In the genomic region with DNA sequence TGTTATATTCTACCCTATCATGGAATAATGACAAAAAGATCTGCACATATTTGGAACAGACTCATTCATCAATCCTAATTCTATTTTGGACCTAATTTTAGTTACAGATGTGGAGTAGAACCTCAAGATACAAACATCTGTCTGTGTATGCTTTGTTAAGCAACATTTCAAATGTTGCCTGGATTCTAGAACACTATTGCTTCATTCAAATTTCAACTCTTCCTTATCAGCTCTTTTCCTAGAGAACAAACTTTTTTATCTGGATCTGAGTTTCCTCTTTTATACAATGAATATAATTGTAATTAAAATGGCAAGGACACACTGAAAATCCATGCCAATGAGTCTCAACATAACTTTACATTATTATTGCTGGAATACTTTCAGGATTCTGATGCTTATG, we compare ENCODE assay signal across 31 mouse cellular contexts. TPM values are rescaled to one million over a fixed set of nuclear protein-coding genes. Genes with fewer than 3 reads are reported as not detected.
"Had no signal": no experiment of that assay in that cellular context is flagged by ENCODE, and none has a peak within 500 bp of the region (broad histone marks: within the 10 kb centered on the region; RNA-seq: fewer than 3 reads in every experiment).

No protein-coding gene starts in this region.

- H3K27ac ChIP-seq: embryonic facial prominence, embryonic 10.5 days; embryonic facial prominence, embryonic 12.5 days; embryonic facial prominence, embryonic 13.5 days; embryonic facial prominence, embryonic 15.5 days; forebrain, embryonic 10.5 days; forebrain, embryonic 12.5 days; forebrain, embryonic 13.5 days; forebrain, embryonic 15.5 days; gastrocnemius, adult 2 months; heart, adult 2 months had no signal

- H3K27me3 ChIP-seq: embryonic facial prominence, embryonic 12.5 days; embryonic facial prominence, embryonic 13.5 days; embryonic facial prominence, embryonic 15.5 days; forebrain, embryonic 12.5 days; forebrain, embryonic 13.5 days; forebrain, embryonic 15.5 days had no signal

- DNase-seq: cerebellum, adult 2 months; cerebellum, adult 8-10 months; cerebellum, adult 9-10 months; cerebellum, adult 9-11 months; cerebellum, postnatal 10 days; cerebellum, postnatal 14 days; cerebellum, postnatal 25 days; cerebellum, postnatal 36 days; embryo, embryonic 11 days; forebrain, postnatal 0 days; gastrocnemius, adult 2 months; gastrocnemius, postnatal 10 days; gastrocnemius, postnatal 14 days; gastrocnemius, postnatal 25 days; gastrocnemius, postnatal 36 days; heart, adult 11 months; heart, adult 18-20 months; heart, adult 2 months had no signal

- H3K9ac ChIP-seq: embryonic facial prominence, embryonic 12.5 days; embryonic facial prominence, embryonic 13.5 days; embryonic facial prominence, embryonic 15.5 days; forebrain, embryonic 12.5 days; forebrain, embryonic 13.5 days; forebrain, embryonic 15.5 days; forebrain, postnatal 0 days had no signal

- H3K4me2 ChIP-seq: embryonic facial prominence, embryonic 12.5 days; embryonic facial prominence, embryonic 13.5 days; embryonic facial prominence, embryonic 15.5 days; forebrain, embryonic 12.5 days; forebrain, embryonic 13.5 days; forebrain, embryonic 15.5 days had no signal

- H3K4me1 ChIP-seq: embryonic facial prominence, embryonic 10.5 days; embryonic facial prominence, embryonic 12.5 days; embryonic facial prominence, embryonic 13.5 days; embryonic facial prominence, embryonic 15.5 days; forebrain, embryonic 10.5 days; forebrain, embryonic 12.5 days; forebrain, embryonic 13.5 days; forebrain, embryonic 15.5 days had no signal

- H3K9me3 ChIP-seq: embryonic facial prominence, embryonic 10.5 days; embryonic facial prominence, embryonic 12.5 days; embryonic facial prominence, embryonic 13.5 days; embryonic facial prominence, embryonic 15.5 days; forebrain, embryonic 10.5 days; forebrain, embryonic 12.5 days; forebrain, embryonic 13.5 days; forebrain, embryonic 15.5 days had no signal

- ATAC-seq: forebrain, embryonic 13.5 days; forebrain, embryonic 14.5 days; forebrain, embryonic 15.5 days; forebrain, embryonic 16.5 days; forebrain, postnatal 0 days had no signal

- H3K36me3 ChIP-seq: embryonic facial prominence, embryonic 10.5 days; embryonic facial prominence, embryonic 12.5 days; embryonic facial prominence, embryonic 13.5 days; embryonic facial prominence, embryonic 15.5 days; forebrain, embryonic 10.5 days; forebrain, embryonic 12.5 days; forebrain, embryonic 15.5 days had no signal

- H3K4me3 ChIP-seq: embryonic facial prominence, embryonic 10.5 days; embryonic facial prominence, embryonic 12.5 days; embryonic facial prominence, embryonic 13.5 days; embryonic facial prominence, embryonic 15.5 days; erythroblast, embryonic 14.5 days; forebrain, embryonic 10.5 days; forebrain, embryonic 12.5 days; forebrain, embryonic 13.5 days; forebrain, embryonic 15.5 days; gastrocnemius, adult 2 months; heart, adult 2 months had no signal

RNA-seq across cellular contexts. Expression of a gene that starts 43.8 kb away (rescaled TPM):
- total RNA-seq: common myeloid progenitor, adult 5-6 weeks; granulocyte monocyte progenitor cell, adult 5-6 weeks had no signal
- polyA plus RNA-seq: erythroblast, embryonic 14.5 days had no signal
